Mouse (Mus musculus) heart, embryonic 12.5 days (tissue): ENCODE measurements around the gene Cdk2ap2. TPM values are rescaled to one million over a fixed set of nuclear protein-coding genes. Genes with fewer than 3 reads are reported as not detected.
"Not testable (repeated sequence)": the region's sequence is repeated elsewhere in the genome, so short reads cannot be mapped to it uniquely, and the experiment has no call there.

Source experiments
- ATAC-seq: fragments of 200-750 bp; cut with Nextera tagmentation; 2 replicates; pipeline ENCODE4 v1.8.0; 2017; ENCODE audit warnings: moderate TSS enrichment, moderate library complexity; ENCODE audit not compliant: insufficient number of reproducible peaks, low FRiP score
- H3K27ac ChIP-seq: fragments of 300-500 bp; sonication (generic); 2 replicates; pipeline ENCODE4 v1.5.1; 2016; ENCODE audit warnings: mild to moderate bottlenecking, moderate library complexity; ENCODE audit not compliant: poor library complexity, severe bottlenecking
- H3K27me3 ChIP-seq: fragments of 300-500 bp; sonication (generic); replicated peaks from 2 replicates; pipeline ENCODE4 v1.6.1; 2016; ENCODE audit warnings: mild to moderate bottlenecking, moderate library complexity
- H3K36me3 ChIP-seq: fragments of 300-500 bp; sonication (generic); 2 replicates; pipeline ENCODE4 v1.6.1; 2016; ENCODE audit warnings: mild to moderate bottlenecking, moderate library complexity
- H3K4me1 ChIP-seq: fragments of 300-500 bp; sonication (generic); replicated peaks from 2 replicates; pipeline ENCODE4 v1.6.1; 2016; ENCODE audit warnings: mild to moderate bottlenecking
- H3K4me2 ChIP-seq: fragments of 300-500 bp; sonication (generic); 2 replicates; pipeline ENCODE4 v1.6.1; 2016; ENCODE audit warnings: mild to moderate bottlenecking, moderate library complexity
- H3K4me3 ChIP-seq: fragments of 300-500 bp; sonication (generic); 2 replicates; pipeline ENCODE4 v1.5.1; 2016; ENCODE audit warnings: mild to moderate bottlenecking
- H3K9ac ChIP-seq: fragments of 300-500 bp; sonication (generic); 2 replicates; pipeline ENCODE4 v1.6.1; 2016; ENCODE audit warnings: mild to moderate bottlenecking, moderate library complexity
- H3K9me3 ChIP-seq: fragments of 300-500 bp; sonication (generic); replicated peaks from 2 replicates; pipeline ENCODE4 v1.6.1; 2016; ENCODE audit warnings: mild to moderate bottlenecking, moderate library complexity
- WGBS: fragments of 180-500 bp; shearing (Covaris S2); methylation state at CpG from one replicate; pipeline ENCODE4 v1.1.7; 2016; 5-methylcytosine and 5-hydroxymethylcytosine counted together
- polyA plus RNA-seq: library from polyadenylated mRNA; unstranded; fragments of >200 nt; fragmentation: Nextera tagmentation; extraction: Ambion mirVana; gene quantifications from 2 replicates; pipeline ENCODE4 v1.2.1, GENCODE M21; 2016

The Cdk2ap2 gene
- 54.4 and 57.6 TPM in 2 replicates for polyA plus RNA-seq

GRCm38 (mm10) chr19:4096642-4097440 is at the start of gene Cdk2ap2:
Cdk2ap2 (plus strand) TSS chr19:4097182.
- Histone ChIP-seq H3K4me3 (peak within 1 kb of the TSS; percentile 69), H3K27ac (peak within 1 kb of the TSS; percentile 78), H3K9me3 (no peaks in the 10 kb centered on the region), H3K27me3 (peaks cover 25% of the 10 kb centered on the region), H3K4me1 (peaks cover 41% of the 10 kb centered on the region), H3K9ac (peak within 1 kb of the TSS; percentile 76), H3K36me3 (no peaks in the 10 kb centered on the region), H3K4me2 (peak within 1 kb of the TSS; percentile 74)
- peak; percentile 96 for ATAC-seq
- WGBS, result under 1% methylated on average over 65 of the region's 65 CpGs

- 0 out of 2 replicates have a peak, but pooled peaks cover 11% of the 10 kb centered on the region for H3K4me1 ChIP-seq
- H3K4me3 ChIP-seq, result no peak overlapping the region
- no peak overlapping the region for H3K27ac ChIP-seq
- WGBS, result 23% methylated on average over 4 of the region's 4 CpGs
- ATAC-seq, result no peak
- no peak overlapping the region for H3K4me2 ChIP-seq
- no peak overlapping the region for H3K9ac ChIP-seq
- no peaks in the 10 kb centered on the region for H3K36me3 ChIP-seq
- H3K27me3 ChIP-seq, result no peaks in the 10 kb centered on the region
- no peaks in the 10 kb centered on the region for H3K9me3 ChIP-seq
Measured at GRCm38 (mm10) chr19:4047859-4048258, 49.1 kb upstream of the Cdk2ap2 start.

- not testable (repeated sequence) for H3K9ac ChIP-seq, H3K27ac ChIP-seq, H3K36me3 ChIP-seq, H3K27me3 ChIP-seq, H3K9me3 ChIP-seq, H3K4me3 ChIP-seq, H3K4me2 ChIP-seq, ATAC-seq
- 69% methylated on average over 5 of the region's 5 CpGs for WGBS
- 0 out of 2 replicates have a peak, but pooled peaks cover 11% of the 10 kb centered on the region for H3K4me1 ChIP-seq
Measured at GRCm38 (mm10) chr19:4049069-4049468, 47.9 kb upstream of the Cdk2ap2 start.

GRCm38 (mm10) chr19:4051016-4051415 is 46.0 kb upstream of the Cdk2ap2 start:
- Histone ChIP-seq H3K4me3 (no peak overlapping the region), H3K9me3 (no peaks in the 10 kb centered on the region), H3K9ac (no peak overlapping the region), H3K4me2 (no peak overlapping the region), H3K27ac (no peak overlapping the region), H3K36me3 (no peaks in the 10 kb centered on the region), H3K27me3 (no peaks in the 10 kb centered on the region), H3K4me1 (0 out of 2 replicates have a peak, but pooled peaks cover 7% of the 10 kb centered on the region)
- WGBS, result 89% methylated on average over 5 of the region's 5 CpGs
- ATAC-seq, result no peak

- H3K9ac ChIP-seq, result no peak overlapping the region
- WGBS, result 49% methylated on average over 10 of the region's 10 CpGs
- no peak overlapping the region for H3K27ac ChIP-seq
- no peak overlapping the region for H3K4me2 ChIP-seq
- H3K36me3 ChIP-seq, result no peaks in the 10 kb centered on the region
- no peaks in the 10 kb centered on the region for H3K27me3 ChIP-seq
- no peaks in the 10 kb centered on the region for H3K9me3 ChIP-seq
- H3K4me3 ChIP-seq, result no peak overlapping the region
- H3K4me1 ChIP-seq, result peaks cover 9% of the 10 kb centered on the region
- no peak for ATAC-seq
Measured at GRCm38 (mm10) chr19:4051741-4052515, 45.1 kb upstream of the Cdk2ap2 start.

GRCm38 (mm10) chr19:4052516-4053030 is 44.4 kb upstream of the Cdk2ap2 start:
- Histone ChIP-seq H3K36me3 (no peaks in the 10 kb centered on the region), H3K9me3 (no peaks in the 10 kb centered on the region), H3K27ac (no peak overlapping the region), H3K4me2 (no peak overlapping the region), H3K4me1 (peaks cover 10% of the 10 kb centered on the region), H3K27me3 (no peaks in the 10 kb centered on the region), H3K4me3 (no peak overlapping the region), H3K9ac (no peak overlapping the region)
- 64% methylated on average over 5 of the region's 5 CpGs for WGBS
- no peak for ATAC-seq

- Histone ChIP-seq H3K4me1 (peaks cover 15% of the 10 kb centered on the region), H3K4me3 (no peak overlapping the region), H3K9me3 (no peaks in the 10 kb centered on the region), H3K9ac (no peak overlapping the region), H3K4me2 (no peak overlapping the region), H3K27ac (no peak overlapping the region), H3K27me3 (no peaks in the 10 kb centered on the region), H3K36me3 (no peaks in the 10 kb centered on the region)
- ATAC-seq, result no peak
- WGBS, result 85% methylated on average over 5 of the region's 5 CpGs
Measured at GRCm38 (mm10) chr19:4054613-4055012, 42.4 kb upstream of the Cdk2ap2 start.

- H3K27me3 ChIP-seq, result no peaks in the 10 kb centered on the region
- H3K4me3 ChIP-seq, result no peak overlapping the region
- no peak overlapping the region for H3K9ac ChIP-seq
- no peaks in the 10 kb centered on the region for H3K36me3 ChIP-seq
- ATAC-seq, result no peak
- H3K27ac ChIP-seq, result no peak overlapping the region
- H3K9me3 ChIP-seq, result no peaks in the 10 kb centered on the region
- no peak overlapping the region for H3K4me2 ChIP-seq
- 60% methylated on average over 8 of the region's 8 CpGs for WGBS
- peaks cover 15% of the 10 kb centered on the region for H3K4me1 ChIP-seq
Measured at GRCm38 (mm10) chr19:4055216-4055946, 41.6 kb upstream of the Cdk2ap2 start.

GRCm38 (mm10) chr19:4055947-4056693 is 40.9 kb upstream of the Cdk2ap2 start:
- Histone ChIP-seq H3K36me3 (no peaks in the 10 kb centered on the region), H3K4me2 (no peak overlapping the region), H3K9ac (no peak overlapping the region), H3K4me3 (no peak overlapping the region), H3K27ac (no peak overlapping the region), H3K9me3 (no peaks in the 10 kb centered on the region), H3K4me1 (peaks cover 15% of the 10 kb centered on the region), H3K27me3 (no peaks in the 10 kb centered on the region)
- 45% methylated on average over 15 of the region's 15 CpGs for WGBS
- ATAC-seq, result no peak

- H3K36me3 ChIP-seq, result no peaks in the 10 kb centered on the region
- H3K4me3 ChIP-seq, result no peak overlapping the region
- ATAC-seq, result no peak
- no peak overlapping the region for H3K4me2 ChIP-seq
- peaks cover 15% of the 10 kb centered on the region for H3K4me1 ChIP-seq
- no peaks in the 10 kb centered on the region for H3K27me3 ChIP-seq
- WGBS, result 37% methylated on average over 4 of the region's 4 CpGs
- H3K9ac ChIP-seq, result no peak overlapping the region
- H3K27ac ChIP-seq, result no peak overlapping the region
- H3K9me3 ChIP-seq, result no peaks in the 10 kb centered on the region
Measured at GRCm38 (mm10) chr19:4056727-4057126, 40.3 kb upstream of the Cdk2ap2 start.
